7 mouse cellular contexts compared by ENCODE assay signal in genomic region chr9:32696717-32697116, GRCm38 (mm10).
DNase-seq lines count a peak whose midpoint lies in the region; ATAC-seq and TF ChIP-seq lines count a peak whose summit lies in the region.

No protein-coding gene starts in this region.

- no peak overlapping the region for H3K27ac ChIP-seq in CH12.LX (ENCODE audit: insufficient read depth, low read depth)
- peak overlapping the region; percentile 96 for H3K27ac ChIP-seq in gastrocnemius, adult 2 months
- H3K27ac ChIP-seq in intestine, embryonic 14.5 days (ENCODE audit: low read depth) = peak overlapping the region; percentile 88
- no peak overlapping the region for H3K27ac ChIP-seq in liver, embryonic 16.5 days (ENCODE audit: low read length)
- no peak overlapping the region for H3K27ac ChIP-seq in olfactory bulb, adult 2 months (ENCODE audit: insufficient read depth, low read depth, low read length)

- no peaks in the 10 kb centered on the region for H3K9me3 ChIP-seq in CH12.LX (replicated peaks; ENCODE audit: low read length)
- H3K9me3 ChIP-seq in intestine, embryonic 14.5 days (ENCODE audit: control insufficient read depth, low read length) = no peaks in the 10 kb centered on the region
- no peaks in the 10 kb centered on the region for H3K9me3 ChIP-seq in liver, embryonic 16.5 days (replicated peaks; ENCODE audit: control insufficient read depth, low read length)

- ATAC-seq in intestine, embryonic 14.5 days (replicated peaks; ENCODE audit: low FRiP score, low TSS enrichment, low read depth) = 0 out of 2 replicates have a peak, but pooled peaks have one; percentile 7
- no peak for ATAC-seq in liver, embryonic 16.5 days (ENCODE audit: low read depth)

- H3K36me3 ChIP-seq in CH12.LX (replicated peaks in 1 of 2; ENCODE audit: control insufficient read depth in 1 of 2, insufficient read depth in 1 of 2, low read length in 1 of 2) = peaks cover 0 to 20% of the 10 kb centered on the region in 2 experiments
- H3K36me3 ChIP-seq in intestine, embryonic 14.5 days (ENCODE audit: control insufficient read depth, insufficient read depth, low read length) = 0 out of 2 replicates have a peak, but pooled peaks cover 2% of the 10 kb centered on the region
- no peaks in the 10 kb centered on the region for H3K36me3 ChIP-seq in liver, embryonic 16.5 days (ENCODE audit: control insufficient read depth, insufficient read depth)

- in situ Hi-C loops in CH12.LX (cut with MboI; ENCODE audit: low pct_ligation_motif_present, low pct_unique_long_range_greater_than_20kb, low sequenced_read_pairs) = loop anchor here (10.0 kb wide), 1 partner anchor 82 kb away; no protein-coding TSS in a partner anchor

- intact Hi-C loops in gastrocnemius, adult 2 months (cut with DNase I) = loop anchor here (1.0 to 5.0 kb wide), 2 partner anchors 91 to 241 kb away; no protein-coding TSS in a partner anchor

- no peaks in the 10 kb centered on the region for H3K27me3 ChIP-seq in CH12.LX (replicated peaks)
- 0 out of 2 replicates have a peak, but pooled peaks cover 2% of the 10 kb centered on the region for H3K27me3 ChIP-seq in intestine, embryonic 14.5 days (replicated peaks; ENCODE audit: control insufficient read depth, insufficient read depth, low read length)
- peaks cover 7% of the 10 kb centered on the region for H3K27me3 ChIP-seq in liver, embryonic 16.5 days (ENCODE audit: control insufficient read depth, insufficient read depth, low read depth, low read length)

- no peak for TF ChIP-seq CTCF in CH12.LX (conservative IDR thresholded peaks at IDR 0.05 in 1 of 2, IDR thresholded peaks at IDR 0.05 in 1 of 2; ENCODE audit: low read depth in 2 of 2, low read length in 2 of 2)
- TF ChIP-seq CTCF in gastrocnemius, adult 2 months (IDR thresholded peaks at IDR 0.05) = no peak
- TF ChIP-seq CTCF in olfactory bulb, adult 2 months (IDR thresholded peaks at IDR 0.05; ENCODE audit: insufficient read depth, low read depth, low read length) = no peak

- TF ChIP-seq POLR2A in CH12.LX (IDR thresholded peaks at IDR 0.05; ENCODE audit: low read depth, low read length) = no peak
- no peak for TF ChIP-seq POLR2A in olfactory bulb, adult 2 months (IDR thresholded peaks at IDR 0.05; ENCODE audit: insufficient read depth, low read depth, low read length)

- WGBS in intestine, embryonic 14.5 days = 8% methylated on average over 7 of the region's 7 CpGs
- 30% methylated on average over 7 of the region's 7 CpGs for WGBS in liver, embryonic 16.5 days (ENCODE audit: insufficient replicate concordance)
- 43% methylated on average over 7 of the region's 7 CpGs for WGBS in olfactory bulb, adult 2 months

- H3K4me2 ChIP-seq in CH12.LX (ENCODE audit: insufficient read depth, low read depth, poor library complexity, severe bottlenecking) = peak overlapping the region; percentile 89
- H3K4me2 ChIP-seq in intestine, embryonic 14.5 days (ENCODE audit: low read length) = peak overlapping the region; percentile 90
- peak overlapping the region; percentile 81 for H3K4me2 ChIP-seq in liver, embryonic 16.5 days (ENCODE audit: low read depth, low read length)

- TF ChIP-seq RAD21 in CH12.LX (IDR thresholded peaks at IDR 0.05; ENCODE audit: low read depth, low read length) = no peak

- H3K4me3 ChIP-seq in CH12.LX (replicated peaks in 1 of 3; ENCODE audit: low read depth in 2 of 3, low read length in 2 of 3, poor library complexity in 1 of 3) = peak overlapping the region; percentile 61 to 74 (median 71)
- peak overlapping the region; percentile 95 for H3K4me3 ChIP-seq in gastrocnemius, adult 2 months
- H3K4me3 ChIP-seq in intestine, embryonic 14.5 days (ENCODE audit: low read depth, low read length) = peak overlapping the region; percentile 66
- H3K4me3 ChIP-seq in liver, embryonic 16.5 days (ENCODE audit: low read depth, low read length) = peak overlapping the region; percentile 75
- peak overlapping the region; percentile 28 for H3K4me3 ChIP-seq in olfactory bulb, adult 2 months (ENCODE audit: insufficient read depth, low read depth, low read length)

- peaks cover 0 to 44% of the 10 kb centered on the region in 2 experiments; a peak in 2 of 4 replicates for H3K4me1 ChIP-seq in CH12.LX (ENCODE audit: control insufficient read depth in 1 of 2, insufficient read depth in 2 of 2)
- H3K4me1 ChIP-seq in intestine, embryonic 14.5 days (replicated peaks; ENCODE audit: control insufficient read depth, insufficient read depth, low read length) = peaks cover 36% of the 10 kb centered on the region
- peaks cover 9% of the 10 kb centered on the region for H3K4me1 ChIP-seq in liver, embryonic 16.5 days (ENCODE audit: control insufficient read depth, low read depth, low read length)
- 0 out of 2 replicates have a peak, but pooled peaks cover 4% of the 10 kb centered on the region for H3K4me1 ChIP-seq in olfactory bulb, adult 2 months (ENCODE audit: control insufficient read depth, insufficient read depth, low read length)

- no peak for TF ChIP-seq EP300 in CH12.LX (IDR thresholded peaks at IDR 0.05; ENCODE audit: low read length)

- DNase-seq in CH12.LX (ENCODE audit: extremely low read depth) (peak; percentile 31), adipocyte (ENCODE audit: low spot score) (peak; percentile 68)
- DNase-seq in gastrocnemius, adult 2 months = peak; percentile 68
- DNase-seq in intestine, embryonic 14.5 days (ENCODE audit: low spot score) = peak; percentile 73
- no peak for DNase-seq in frontal cortex, adult 2 months (ENCODE audit: extremely low spot score in 1 of 2, low spot score in 1 of 2)

- dilution Hi-C loops in CH12.LX (cut with MboI; ENCODE audit: extremely low pct_ligation_motif_present, extremely low pct_unique_long_range_greater_than_20kb, low sequenced_read_pairs) = no loop called here

- H3K79me2 ChIP-seq in CH12.LX (replicated peaks; ENCODE audit: control insufficient read depth, extremely low read depth, insufficient read depth, poor library complexity, severe bottlenecking) = no peaks in the 10 kb centered on the region

- H3K9ac ChIP-seq in CH12.LX (ENCODE audit: insufficient read depth, low read depth) = peak overlapping the region; percentile 46
- H3K9ac ChIP-seq in intestine, embryonic 14.5 days (ENCODE audit: low read length) = peak overlapping the region; percentile 59
- H3K9ac ChIP-seq in liver, embryonic 16.5 days (ENCODE audit: low read depth, low read length) = peak overlapping the region; percentile 25; the same call in 1 of the 2 replicates

TF ChIP-seq in CH12.LX, 34 proteins besides CTCF, POLR2A, EP300 and RAD21:
- TF ChIP-seq CHD2 (IDR thresholded peaks at IDR 0.05; ENCODE audit: low read length) (no peak), SMC3 (IDR thresholded peaks at IDR 0.05; ENCODE audit: low read depth, low read length) (no peak), GABPA (IDR thresholded peaks at IDR 0.05; ENCODE audit: insufficient replicate concordance, low read depth, low read length) (no peak), ZNF384 (IDR thresholded peaks at IDR 0.05; ENCODE audit: low read depth, low read length) (no peak), MAX (IDR thresholded peaks at IDR 0.05; ENCODE audit: low read length) (no peak), NELFE (IDR thresholded peaks at IDR 0.05; ENCODE audit: low read depth, low read length) (no peak), UBTF (IDR thresholded peaks at IDR 0.05; ENCODE audit: low read depth, low read length) (no peak), NRF1 (IDR thresholded peaks at IDR 0.05; ENCODE audit: low read depth, low read length) (no peak), TBP (conservative IDR thresholded peaks at IDR 0.05; ENCODE audit: low read depth, low read length) (no peak), ELF1 (IDR thresholded peaks at IDR 0.05; ENCODE audit: low read depth, low read length) (no peak), TCF12 (IDR thresholded peaks at IDR 0.05; ENCODE audit: low read depth, low read length) (no peak), BHLHE40 (IDR thresholded peaks at IDR 0.05; ENCODE audit: low read depth, low read length) (no peak), JUND (conservative IDR thresholded peaks at IDR 0.05; ENCODE audit: low read depth, low read length) (no peak), ZC3H11A (IDR thresholded peaks at IDR 0.05; ENCODE audit: low read depth, low read length) (no peak), E2F4 (IDR thresholded peaks at IDR 0.05; ENCODE audit: insufficient replicate concordance, low read depth, low read length) (no peak), MAZ (IDR thresholded peaks at IDR 0.05; ENCODE audit: low read depth, low read length) (no peak), CHD1 (IDR thresholded peaks at IDR 0.05; ENCODE audit: low read depth, low read length) (no peak)

Comparison
In these comparisons a context has a peak if more than half of its experiments do, and no peak if none do; other contexts are left out.
1. DNase-seq: peak in CH12.LX (single experiment), adipocyte (single experiment), gastrocnemius, adult 2 months (single experiment) and intestine, embryonic 14.5 days (single experiment); none in frontal cortex, adult 2 months (0 of 2).
2. H3K27ac ChIP-seq: peak in gastrocnemius, adult 2 months (single experiment) and intestine, embryonic 14.5 days (single experiment); none in CH12.LX (single experiment), liver, embryonic 16.5 days (single experiment) and olfactory bulb, adult 2 months (single experiment).
3. H3K4me3 ChIP-seq: peak in every context shown above with its lines; median percentile 95 in gastrocnemius, adult 2 months; 75 in liver, embryonic 16.5 days; 71 in CH12.LX; 66 in intestine, embryonic 14.5 days; 28 in olfactory bulb, adult 2 months.
4. Peak in every context shown above with its lines, with median percentiles within 50 percentile points of each other: H3K4me2 ChIP-seq and H3K9ac ChIP-seq.